Mouse (Mus musculus) thymus, adult 2 months (tissue): ENCODE measurements around the gene Ppp1cb. TPM values are rescaled to one million over a fixed set of nuclear protein-coding genes. Genes with fewer than 3 reads are reported as not detected.
"Not testable (repeated sequence)": the region's sequence is repeated elsewhere in the genome, so short reads cannot be mapped to it uniquely, and the experiment has no call there.

Experiments used
- DNase-seq: peaks from one replicate; pipeline ENCODE4 v3.0.0; 2021
- H3K27ac ChIP-seq: fragments of 200-500 bp; 2 replicates; pipeline ENCODE4 v1.5.1; 2012; ENCODE audit warnings: low read length, control low read depth; ENCODE audit not compliant: control insufficient read depth, insufficient read depth
- H3K27me3 ChIP-seq: fragments of 200-500 bp; 2 replicates; pipeline ENCODE4 v1.6.1; 2012; ENCODE audit warnings: mild to moderate bottlenecking, low read length, moderate library complexity, mixed read lengths; ENCODE audit not compliant: control insufficient read depth, insufficient read depth
- H3K36me3 ChIP-seq: fragments of 200-500 bp; 2 replicates; pipeline ENCODE4 v1.6.1; 2012; ENCODE audit warnings: mild to moderate bottlenecking, low read length, moderate library complexity; ENCODE audit not compliant: control insufficient read depth, insufficient read depth
- H3K4me1 ChIP-seq: fragments of 200-500 bp; replicated peaks from 2 replicates; pipeline ENCODE4 v1.6.1; 2012; ENCODE audit warnings: low read length; ENCODE audit not compliant: control insufficient read depth, insufficient read depth
- H3K4me3 ChIP-seq: fragments of 200-500 bp; 2 replicates; pipeline ENCODE4 v1.5.1; 2012; ENCODE audit warnings: mild to moderate bottlenecking, low read length, control low read depth, moderate library complexity; ENCODE audit not compliant: control insufficient read depth, insufficient read depth
- CTCF ChIP-seq: fragments of 200-500 bp; IDR thresholded peaks from 2 replicates; pipeline ENCODE4 v1.5.1; 2012; ENCODE audit warnings: mild to moderate bottlenecking, control low read depth, low read length, moderate library complexity, borderline replicate concordance; ENCODE audit not compliant: control insufficient read depth, poor library complexity, insufficient read depth; ENCODE audit errors: extremely low read depth
- POLR2A ChIP-seq: fragments of 200-500 bp; IDR thresholded peaks from 2 replicates; pipeline ENCODE4 v1.6.1; 2012; ENCODE audit warnings: mild to moderate bottlenecking, low read length, control low read depth, moderate library complexity; ENCODE audit not compliant: control insufficient read depth, poor library complexity, insufficient read depth; ENCODE audit errors: extremely low read depth
- WGBS: fragments of 180-500 bp; shearing (Covaris S2); methylation state at CpG from one replicate; pipeline ENCODE4 v1.1.7; 2018; 5-methylcytosine and 5-hydroxymethylcytosine counted together
- polyA plus RNA-seq: library from polyadenylated mRNA; depleted of rRNA; stranded (reverse); fragments of >200 nt; gene quantifications from 2 replicates; pipeline ENCODE4 v1.2.3, GENCODE M21; 2012

Gene Ppp1cb
- polyA plus RNA-seq, 1 experiment, result 26.4 TPM

DNA sequence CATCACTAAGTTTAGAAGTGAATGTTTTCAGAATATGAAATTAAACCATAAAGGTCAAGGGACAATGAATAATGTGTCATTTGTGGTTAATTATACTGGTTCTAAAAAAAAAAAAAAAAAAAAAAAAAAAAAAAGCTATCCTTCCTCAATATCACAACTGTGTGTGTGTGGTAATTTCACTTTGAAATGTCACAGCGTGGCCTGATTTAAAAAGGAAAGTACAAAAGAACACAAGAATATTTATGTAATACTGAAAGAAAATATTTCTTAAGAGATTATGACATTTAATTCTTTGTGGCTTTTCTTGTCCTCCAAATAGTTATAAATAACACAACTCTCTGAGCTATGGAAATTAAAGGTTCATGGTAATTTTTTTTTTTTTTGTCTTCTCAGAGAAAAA is 28.2 kb upstream of the Ppp1cb start:
- Histone ChIP-seq H3K36me3 (no peaks in the 10 kb centered on the region), H3K27me3 (no peaks in the 10 kb centered on the region), H3K4me1 (no peaks in the 10 kb centered on the region), H3K27ac (no peak overlapping the region), H3K4me3 (no peak overlapping the region)
- 48% methylated on average over 1 of the region's 1 CpGs for whole genome bisulfite sequencing
- DNase-seq, result no peak
- TF ChIP-seq POLR2A, result no peak
- TF ChIP-seq CTCF, result no peak

DNA sequence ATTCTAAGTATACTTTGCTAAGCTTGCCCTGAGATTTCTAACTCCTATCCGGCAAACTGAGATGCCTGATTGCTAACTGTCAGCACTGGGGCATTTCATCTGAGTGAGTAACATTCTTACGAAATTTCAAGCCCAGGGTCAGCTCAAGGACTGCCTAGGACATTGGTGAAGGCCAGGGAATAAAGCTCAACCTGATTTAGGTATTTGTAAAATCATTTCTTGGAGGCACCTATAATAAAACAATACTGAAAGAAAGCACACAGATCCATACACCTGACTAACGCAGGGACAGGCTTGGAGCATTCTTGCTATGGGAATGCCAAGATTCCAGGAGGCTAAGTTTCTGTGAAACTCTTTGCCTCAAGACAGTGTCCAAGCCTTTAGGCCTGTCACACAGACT is 24.3 kb upstream of the Ppp1cb start:
- H3K4me1 ChIP-seq, H3K4me3 ChIP-seq, H3K27ac ChIP-seq, DNase-seq, H3K27me3 ChIP-seq, H3K36me3 ChIP-seq: not testable (repeated sequence)
- WGBS, result 89% methylated on average over 3 of the region's 3 CpGs

DNA sequence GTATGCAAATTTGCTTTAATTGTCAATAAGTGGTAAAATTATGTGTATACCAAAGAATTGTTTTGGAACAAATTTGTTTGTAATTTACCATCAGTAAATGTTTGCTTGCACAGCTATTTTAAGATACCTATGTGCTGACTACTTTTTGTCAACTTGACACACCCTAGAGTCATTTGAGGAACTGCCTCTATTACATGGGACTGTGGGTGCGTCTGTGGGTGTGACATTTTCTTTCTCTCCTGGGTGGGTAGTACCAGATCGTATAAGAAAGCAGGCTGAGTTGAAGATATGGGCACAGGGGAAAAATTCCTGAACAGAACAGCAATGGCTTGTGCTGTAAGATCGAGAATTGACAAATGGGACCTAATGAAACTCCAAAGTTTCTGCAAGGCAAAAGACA is 23.0 kb upstream of the Ppp1cb start:
- Histone ChIP-seq H3K27ac (no peak overlapping the region), H3K4me3 (no peak overlapping the region), H3K27me3 (no peaks in the 10 kb centered on the region), H3K36me3 (no peaks in the 10 kb centered on the region), H3K4me1 (peaks cover 2% of the 10 kb centered on the region; the same call in 1 of the 2 replicates)
- 91% methylated on average over 3 of the region's 3 CpGs for WGBS
- DNase-seq, result no peak
- TF ChIP-seq POLR2A (no peak), CTCF (no peak)

DNA sequence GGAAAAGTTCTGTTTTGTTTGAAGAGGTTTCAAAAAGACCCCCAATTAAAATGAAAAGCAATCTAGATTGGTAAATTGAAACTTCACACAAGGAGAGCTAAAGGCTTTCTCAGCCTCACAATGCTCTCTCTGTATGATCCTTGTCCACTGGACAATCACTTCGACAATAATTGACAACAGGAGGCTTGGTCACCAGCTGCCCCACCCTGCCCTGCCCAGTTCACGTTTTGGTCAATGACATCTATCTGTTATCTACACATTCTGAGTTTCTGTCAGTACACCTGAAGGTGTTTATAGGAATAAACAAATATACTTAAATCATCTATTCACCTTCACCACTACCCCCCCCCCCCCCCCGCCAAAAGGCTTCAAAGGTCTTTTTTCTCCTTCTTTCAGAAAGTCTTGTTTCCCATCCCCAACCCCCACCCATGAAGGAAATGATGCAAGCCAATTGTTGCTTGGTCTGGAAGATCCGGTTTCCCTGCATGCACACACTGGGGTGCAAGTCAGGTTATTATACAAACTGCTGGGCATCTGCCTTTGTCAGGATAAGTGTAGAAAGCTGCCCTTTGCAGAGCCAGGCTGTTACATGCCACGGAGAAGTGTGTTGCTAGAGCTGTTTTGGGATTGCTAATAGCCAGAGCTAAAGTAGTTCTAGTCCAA is 20.6 kb upstream of the Ppp1cb start:
- H3K4me1 ChIP-seq, result peaks cover 2% of the 10 kb centered on the region; the same call in 1 of the 2 replicates
- no peak overlapping the region for H3K27ac ChIP-seq
- H3K4me3 ChIP-seq, result no peak overlapping the region
- H3K27me3 ChIP-seq, result no peaks in the 10 kb centered on the region
- WGBS, result 46% methylated on average over 5 of the region's 5 CpGs
- DNase-seq, result no peak
- no peaks in the 10 kb centered on the region for H3K36me3 ChIP-seq
- TF ChIP-seq CTCF (no peak), POLR2A (no peak)

DNA sequence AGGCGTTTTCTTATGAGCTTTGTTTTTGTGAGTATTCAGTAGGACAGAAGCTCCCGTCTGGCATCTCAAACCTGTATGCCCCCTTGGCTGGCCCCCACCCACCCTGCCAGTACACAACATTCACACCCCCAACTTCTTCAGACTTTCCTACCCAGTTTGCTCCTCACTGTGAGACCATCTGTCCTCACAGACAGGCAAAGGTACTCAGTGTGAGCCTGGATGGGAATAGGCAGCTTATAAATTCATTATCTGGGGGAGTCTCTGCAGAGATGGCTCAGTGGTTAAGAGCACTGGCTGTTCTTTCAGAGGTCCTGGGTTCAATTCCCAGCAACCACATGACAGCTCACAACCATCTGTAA is 20.1 kb upstream of the Ppp1cb start:
- no peak overlapping the region for H3K4me3 ChIP-seq
- WGBS, result 89% methylated on average over 2 of the region's 2 CpGs
- no peak overlapping the region for H3K27ac ChIP-seq
- no peaks in the 10 kb centered on the region for H3K36me3 ChIP-seq
- no peaks in the 10 kb centered on the region for H3K27me3 ChIP-seq
- peaks cover 2% of the 10 kb centered on the region; the same call in 1 of the 2 replicates for H3K4me1 ChIP-seq
- no peak for DNase-seq
- TF ChIP-seq POLR2A (no peak), CTCF (no peak)

DNA sequence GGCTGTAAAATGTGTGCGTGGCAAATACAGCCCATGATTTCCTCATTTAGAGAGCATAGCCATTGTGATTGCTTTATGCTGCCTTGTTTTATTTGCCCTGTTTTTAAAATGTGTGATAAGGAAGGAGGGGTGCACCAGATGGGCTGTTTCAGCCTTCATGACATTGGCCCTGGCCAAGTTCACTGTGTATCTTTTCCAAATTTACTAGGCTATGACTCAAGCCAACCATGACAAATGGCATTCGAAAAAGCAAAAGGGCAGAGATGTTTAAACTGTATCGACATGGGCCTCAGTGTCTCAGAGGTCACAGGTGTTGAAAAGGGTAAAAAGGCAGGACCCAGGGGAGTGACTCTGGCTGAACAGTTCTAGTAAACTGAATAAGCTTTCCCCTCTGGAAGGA is 17.3 kb upstream of the Ppp1cb start:
- Histone ChIP-seq H3K27ac (no peak overlapping the region), H3K4me1 (peaks cover 6% of the 10 kb centered on the region), H3K27me3 (no peaks in the 10 kb centered on the region), H3K36me3 (no peaks in the 10 kb centered on the region), H3K4me3 (no peak overlapping the region)
- TF ChIP-seq CTCF, result no peak
- no peak for TF ChIP-seq POLR2A
- no peak for DNase-seq
- 97% methylated on average over 3 of the region's 3 CpGs for WGBS

DNA sequence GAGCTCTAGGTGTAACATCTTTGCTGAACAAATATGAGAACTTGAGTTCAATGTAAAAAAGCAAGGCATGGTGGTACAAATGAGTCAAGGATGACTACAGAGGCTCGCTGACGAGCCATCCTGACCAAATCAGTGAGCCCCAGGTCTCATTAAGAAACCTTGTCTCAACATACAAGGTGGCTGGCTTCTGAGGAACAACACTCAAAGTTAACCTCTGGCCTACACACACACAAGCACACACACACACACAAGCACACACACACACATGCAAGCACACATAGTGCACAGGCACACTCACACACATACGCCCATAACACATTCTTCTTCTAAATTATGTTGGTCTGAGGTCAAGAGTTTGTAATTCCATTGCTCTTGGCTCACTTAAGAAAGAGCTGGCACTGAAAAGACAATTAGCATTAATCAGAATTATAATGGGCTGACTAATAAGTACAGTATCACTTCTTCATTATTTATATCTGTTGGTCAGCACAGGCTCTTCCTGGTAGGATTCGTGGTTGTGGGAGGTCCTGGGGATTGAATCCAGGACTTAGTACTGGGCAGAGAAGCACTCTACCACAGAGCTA is 16.6 kb upstream of the Ppp1cb start:
- no peak for TF ChIP-seq CTCF
- TF ChIP-seq POLR2A, result no peak
- Histone ChIP-seq H3K27me3 (no peaks in the 10 kb centered on the region), H3K36me3 (no peaks in the 10 kb centered on the region), H3K4me1 (peaks cover 7% of the 10 kb centered on the region), H3K27ac (no peak overlapping the region), H3K4me3 (no peak overlapping the region)
- WGBS, result 97% methylated on average over 4 of the region's 4 CpGs
- no peak for DNase-seq
